Mouse (Mus musculus) lung, embryonic 14.5 days (tissue): ENCODE results near the gene Mrm2. TPM values are rescaled to one million over a fixed set of nuclear protein-coding genes. Genes with fewer than 3 reads are reported as not detected.

Experiments
- ATAC-seq: fragments of 200-750 bp; cut with Nextera tagmentation; 2 replicates; pipeline ENCODE4 v1.8.0; 2017; ENCODE audit warnings: mild to moderate bottlenecking, moderate TSS enrichment, moderate library complexity; ENCODE audit not compliant: insufficient read depth
- DNase-seq: peaks from one replicate; pipeline ENCODE4 v3.0.0-alpha.2; 2015
- H3K27ac ChIP-seq: fragments of 300-500 bp; sonication (generic); 2 replicates; pipeline ENCODE4 v1.5.1; 2014; ENCODE audit warnings: low read depth, mild to moderate bottlenecking, moderate library complexity
- H3K27me3 ChIP-seq: fragments of 300-500 bp; sonication (generic); 2 replicates; pipeline ENCODE4 v1.6.1; 2014; ENCODE audit warnings: low read length, control low read depth; ENCODE audit not compliant: insufficient read depth
- H3K36me3 ChIP-seq: fragments of 300-500 bp; sonication (generic); 2 replicates; pipeline ENCODE4 v1.6.1; 2014; ENCODE audit warnings: control low read depth; ENCODE audit not compliant: insufficient read depth
- H3K4me1 ChIP-seq: fragments of 300-500 bp; sonication (generic); 2 replicates; pipeline ENCODE4 v1.6.1; 2014; ENCODE audit warnings: antibody characterized with exemption, control low read depth; ENCODE audit not compliant: insufficient read depth
- H3K4me2 ChIP-seq: fragments of 300-500 bp; sonication (generic); 2 replicates; pipeline ENCODE4 v1.6.1; 2014; ENCODE audit warnings: mild to moderate bottlenecking
- H3K4me3 ChIP-seq: fragments of 300-500 bp; sonication (generic); 2 replicates; pipeline ENCODE4 v1.5.1; 2014; ENCODE audit warnings: low read depth, low read length
- H3K9ac ChIP-seq: fragments of 300-500 bp; sonication (generic); 2 replicates; pipeline ENCODE4 v1.6.1; 2014
- H3K9me3 ChIP-seq: fragments of 300-500 bp; sonication (generic); 2 replicates; pipeline ENCODE4 v1.6.1; 2016; ENCODE audit warnings: low read depth, low read length, control low read depth
- CTCF ChIP-seq: IDR thresholded peaks from 2 replicates; pipeline ENCODE4 v1.5.1; 2016; ENCODE audit warnings: antibody characterized with exemption, low read depth
- WGBS: fragments of 180-500 bp; shearing (Covaris S2); extraction: QIAGEN DNeasy Blood & Tissue Kit; methylation state at CpG from one replicate; pipeline ENCODE4 v1.1.7; 2014; 5-methylcytosine and 5-hydroxymethylcytosine counted together
- polyA plus RNA-seq: library from polyadenylated mRNA; unstranded; fragments of >200 nt; fragmentation: Nextera tagmentation; extraction: Ambion mirVana; gene quantifications from 2 replicates; pipeline ENCODE4 v1.2.1, GENCODE M21; 2014

Mrm2 gene
- polyA plus RNA-seq, 1 experiment from 2014 or later = 18.3 TPM

- no peaks in the 10 kb centered on the region for H3K9me3 ChIP-seq
- peak overlapping the region; percentile 70 for H3K4me3 ChIP-seq
- no peak for ATAC-seq
- no peaks in the 10 kb centered on the region for H3K27me3 ChIP-seq
- WGBS = 2% methylated on average over 17 of the region's 17 CpGs
- DNase-seq = peak; percentile 42
- H3K4me1 ChIP-seq = peaks cover 8% of the 10 kb centered on the region; the same call in 1 of the 2 replicates
- H3K27ac ChIP-seq = peak overlapping the region; percentile 80
- peak overlapping the region; percentile 64 for H3K4me2 ChIP-seq
- H3K9ac ChIP-seq = peak overlapping the region; percentile 94
- TF ChIP-seq CTCF = no peak
- H3K36me3 ChIP-seq = peaks cover 5% of the 10 kb centered on the region; the same call in 1 of the 2 replicates
These were observed 9.7 kb downstream of the Mrm2 start for GRCm38 (mm10) chr5:140321756-140322575.

- under 1% methylated on average over 60 of the region's 60 CpGs for WGBS
- H3K4me3 ChIP-seq = peak within 1 kb of the TSS; percentile 70
- H3K36me3 ChIP-seq = no peaks in the 10 kb centered on the region
- peak within 1 kb of the TSS; percentile 64 for H3K4me2 ChIP-seq
- peak; percentile 99 for DNase-seq
- peak within 1 kb of the TSS; percentile 94 for H3K9ac ChIP-seq
- no peaks in the 10 kb centered on the region for H3K27me3 ChIP-seq
- H3K9me3 ChIP-seq = no peaks in the 10 kb centered on the region
- H3K27ac ChIP-seq = peak within 1 kb of the TSS; percentile 80
- H3K4me1 ChIP-seq = peaks cover 8% of the 10 kb centered on the region; the same call in 1 of the 2 replicates
- peak; percentile 23; the same call in 1 of the 2 replicates for TF ChIP-seq CTCF
- ATAC-seq = peak; percentile 97
These were observed 10.5 kb downstream of the Mrm2 start, which contains the start of the genes Mad1l1 and Nudt1 for GRCm38 (mm10) chr5:140321042-140321755. Mad1l1 (minus strand) TSS chr5:140321552. Nudt1 (plus strand) TSS chr5:140321656.

- Histone ChIP-seq H3K4me1 (peaks cover 8% of the 10 kb centered on the region; the same call in 1 of the 2 replicates), H3K9ac (no peak overlapping the region), H3K36me3 (peaks cover 29% of the 10 kb centered on the region), H3K9me3 (no peaks in the 10 kb centered on the region), H3K4me2 (no peak overlapping the region), H3K27me3 (no peaks in the 10 kb centered on the region), H3K27ac (no peak overlapping the region), H3K4me3 (no peak overlapping the region)
- no peak for TF ChIP-seq CTCF
- DNase-seq = peak; percentile 28
- ATAC-seq = no peak
- 71% methylated on average over 3 of the region's 3 CpGs for WGBS
These were observed 15.0 kb downstream of the Mrm2 start for GRCm38 (mm10) chr5:140316716-140317115.

- Histone ChIP-seq H3K27ac (no peak overlapping the region), H3K9me3 (no peaks in the 10 kb centered on the region), H3K4me3 (no peak overlapping the region), H3K4me2 (no peak overlapping the region), H3K27me3 (no peaks in the 10 kb centered on the region), H3K9ac (no peak overlapping the region), H3K4me1 (no peaks in the 10 kb centered on the region), H3K36me3 (peaks cover 86% of the 10 kb centered on the region)
- no peak for TF ChIP-seq CTCF
- DNase-seq (no peak), ATAC-seq (no peak)
- WGBS = 80% methylated on average over 14 of the region's 14 CpGs
These were observed 24.1 kb downstream of the Mrm2 start for GRCm38 (mm10) chr5:140307602-140308001.

GRCm38 (mm10) chr5:140306016-140306415 is 25.7 kb downstream of the Mrm2 start:
- TF ChIP-seq CTCF = no peak
- H3K9me3 ChIP-seq = no peaks in the 10 kb centered on the region
- WGBS = 71% methylated on average over 8 of the region's 8 CpGs
- no peak for DNase-seq
- H3K27me3 ChIP-seq = no peaks in the 10 kb centered on the region
- no peak overlapping the region for H3K4me3 ChIP-seq
- H3K4me2 ChIP-seq = no peak overlapping the region
- H3K4me1 ChIP-seq = no peaks in the 10 kb centered on the region
- H3K27ac ChIP-seq = no peak overlapping the region
- ATAC-seq = no peak
- H3K9ac ChIP-seq = no peak overlapping the region
- peaks cover 84% of the 10 kb centered on the region for H3K36me3 ChIP-seq

GRCm38 (mm10) chr5:140298291-140298690 is 33.4 kb downstream of the Mrm2 start:
- H3K9me3 ChIP-seq = no peaks in the 10 kb centered on the region

GRCm38 (mm10) chr5:140292152-140292551 is 39.5 kb downstream of the Mrm2 start:
- Histone ChIP-seq H3K27me3 (no peaks in the 10 kb centered on the region), H3K27ac (no peak overlapping the region), H3K4me2 (no peak overlapping the region), H3K9me3 (no peaks in the 10 kb centered on the region), H3K4me1 (no peaks in the 10 kb centered on the region), H3K36me3 (peaks cover 79% of the 10 kb centered on the region), H3K9ac (no peak overlapping the region), H3K4me3 (no peak overlapping the region)
- WGBS = 77% methylated on average over 1 of the region's 1 CpGs
- ATAC-seq = no peak
- TF ChIP-seq CTCF = peak; percentile 76
- peak; percentile 68 for DNase-seq

More at GRCm38 (mm10) chr5:140298291-140298690, 33.4 kb downstream of the Mrm2 start:
- no peak overlapping the region for H3K4me2 ChIP-seq
- H3K9ac ChIP-seq = no peak overlapping the region
- no peaks in the 10 kb centered on the region for H3K4me1 ChIP-seq
- H3K36me3 ChIP-seq = peaks cover 79% of the 10 kb centered on the region
- TF ChIP-seq CTCF = no peak
- no peak for ATAC-seq
- DNase-seq = no peak
- no peak overlapping the region for H3K4me3 ChIP-seq
- H3K27ac ChIP-seq = no peak overlapping the region
- WGBS = 94% methylated on average over 4 of the region's 4 CpGs
- no peaks in the 10 kb centered on the region for H3K27me3 ChIP-seq
